Mouse (Mus musculus) cerebellum, postnatal 25 days (tissue): ENCODE measurements around the gene Cyp2d9.
"Not testable (repeated sequence)": the region's sequence is repeated elsewhere in the genome, so short reads cannot be mapped to it uniquely, and the experiment has no call there.

Source experiments
- DNase-seq, 2 experiments: peaks; one replicate each; pipeline ENCODE4 v3.0.0; 2021; ENCODE audit warnings: mixed read lengths in 2 of 2

Gene Cyp2d9

GRCm38 (mm10) chr15:82433137-82433536 lies at the start of gene Cyp2d9:
Gene Cyp2d9, plus strand, starts transcription at chr15:82433437.
- DNase-seq = no peak

GRCm38 (mm10) chr15:82385729-82386128 lies 47.5 kb upstream of the Cyp2d9 start:
- DNase-seq = no peak

- DNase-seq = not testable (repeated sequence)
Observed at GRCm38 (mm10) chr15:82389916-82390315, 43.3 kb upstream of the Cyp2d9 start.

- DNase-seq = not testable (repeated sequence)
Observed at GRCm38 (mm10) chr15:82393922-82394321, 39.3 kb upstream of the Cyp2d9 start, which contains the start of gene Cyp2d11. Gene Cyp2d11, minus strand, starts transcription at chr15:82394022.

GRCm38 (mm10) chr15:82395955-82396354 lies 37.3 kb upstream of the Cyp2d9 start:
- DNase-seq = not testable (repeated sequence)

- no peak for DNase-seq
Observed at GRCm38 (mm10) chr15:82401516-82401915, 31.7 kb upstream of the Cyp2d9 start.

GRCm38 (mm10) chr15:82402106-82402505 lies 31.1 kb upstream of the Cyp2d9 start:
- DNase-seq = no peak

- DNase-seq = no peak
Observed at GRCm38 (mm10) chr15:82402741-82403140, 30.5 kb upstream of the Cyp2d9 start.

- no peak for DNase-seq
Observed at GRCm38 (mm10) chr15:82403606-82404005, 29.6 kb upstream of the Cyp2d9 start.

- DNase-seq = no peak
Observed at GRCm38 (mm10) chr15:82404163-82404562, 29.1 kb upstream of the Cyp2d9 start.

- no peak for DNase-seq
Observed at GRCm38 (mm10) chr15:82406981-82407380, 26.3 kb upstream of the Cyp2d9 start, which contains the start of gene Cyp2d10. Gene Cyp2d10, minus strand, starts transcription at chr15:82407195.

GRCm38 (mm10) chr15:82407536-82407935 lies 25.7 kb upstream of the Cyp2d9 start:
- DNase-seq = no peak

- peak; percentile 89 to 92 for DNase-seq
Observed at GRCm38 (mm10) chr15:82416797-82417789, 16.1 kb upstream of the Cyp2d9 start.

- DNase-seq = no peak
Observed at GRCm38 (mm10) chr15:82418616-82419015, 14.6 kb upstream of the Cyp2d9 start.

GRCm38 (mm10) chr15:82422935-82423334 lies 10.3 kb upstream of the Cyp2d9 start:
- DNase-seq = no peak

GRCm38 (mm10) chr15:82423471-82423870 lies 9.8 kb upstream of the Cyp2d9 start:
- no peak for DNase-seq

- no peak for DNase-seq
Observed at GRCm38 (mm10) chr15:82433621-82434020, 384 bp downstream of the Cyp2d9 start.

- no peak for DNase-seq
Observed at GRCm38 (mm10) chr15:82434541-82434940, 1.3 kb downstream of the Cyp2d9 start.

GRCm38 (mm10) chr15:82435011-82435410 lies 1.8 kb downstream of the Cyp2d9 start:
- no peak for DNase-seq

GRCm38 (mm10) chr15:82435606-82436005 lies 2.4 kb downstream of the Cyp2d9 start:
- DNase-seq = no peak

GRCm38 (mm10) chr15:82437975-82438617 lies 4.9 kb downstream of the Cyp2d9 start:
- no peak for DNase-seq

- DNase-seq = no peak
Observed at GRCm38 (mm10) chr15:82443658-82444057, 10.4 kb downstream of the Cyp2d9 start.

- no peak for DNase-seq
Observed at GRCm38 (mm10) chr15:82445196-82445595, 12.0 kb downstream of the Cyp2d9 start.

- DNase-seq = not testable (repeated sequence)
Observed at GRCm38 (mm10) chr15:82450045-82450444, 16.8 kb downstream of the Cyp2d9 start.
